Mouse (Mus musculus): Measurements from ENCODE around the gene 1700016H13Rik. TPM values are rescaled to one million over a fixed set of nuclear protein-coding genes. Genes with fewer than 3 reads are reported as not detected.

1700016H13Rik gene
- total RNA-seq, 2 experiments from 2014 or later, result not detected

DNA sequence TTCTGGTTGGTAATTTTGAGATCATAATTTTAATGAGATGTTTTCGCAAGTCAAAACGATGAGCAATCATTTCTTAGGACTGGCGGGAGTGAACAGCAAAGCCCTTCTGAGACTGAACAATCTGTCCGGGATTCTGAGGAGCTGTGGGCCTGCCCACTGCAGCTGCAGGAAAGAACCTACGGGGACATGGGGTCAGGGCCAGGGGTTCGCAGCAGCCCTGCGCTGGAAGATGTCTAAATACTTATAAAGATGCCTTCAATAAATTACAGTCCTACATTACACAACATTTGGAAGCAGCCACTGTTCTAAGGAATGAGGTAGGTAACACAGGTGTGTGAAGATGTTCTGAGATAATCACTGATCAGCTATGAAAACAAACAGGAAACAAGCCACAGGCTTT lies 50.1 kb downstream of the 1700016H13Rik start:
- no peak for DNase-seq

DNA sequence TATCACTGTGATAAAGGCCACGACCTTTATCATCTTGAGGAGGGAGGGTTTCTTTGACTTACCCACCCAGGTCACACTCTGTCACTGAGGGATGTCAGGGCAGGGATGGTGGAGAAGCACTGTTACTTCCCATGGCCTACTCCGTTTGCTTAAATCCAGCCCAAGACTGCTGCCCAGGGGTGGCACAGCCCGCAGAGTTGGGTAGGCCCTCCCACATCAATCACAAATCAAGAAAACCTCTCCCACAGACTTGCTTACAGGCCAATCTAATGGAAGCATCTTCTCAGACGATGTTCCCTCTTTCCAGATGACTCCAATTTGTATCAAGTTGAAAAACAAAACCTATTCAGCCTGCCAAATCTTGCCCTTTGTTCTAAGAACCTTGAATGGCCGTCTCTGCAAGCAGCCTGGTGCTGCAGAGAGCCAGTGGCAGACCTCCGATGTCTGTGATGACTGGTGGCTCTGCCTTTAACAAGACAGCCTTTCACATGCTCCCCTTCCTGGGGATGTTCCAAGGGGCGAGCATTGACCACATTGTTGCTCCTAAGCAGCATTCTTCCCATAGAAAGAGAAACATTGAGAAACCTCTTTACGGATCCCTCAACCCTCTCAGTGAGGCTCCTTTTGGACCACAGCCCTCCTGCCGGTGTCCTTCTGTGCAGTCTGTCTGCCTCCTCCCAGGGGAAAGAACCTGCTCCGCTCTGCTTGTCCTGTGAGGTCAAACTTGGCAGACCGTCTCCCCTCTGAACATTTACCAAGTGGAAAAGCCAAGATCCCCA lies 52.5 kb downstream of the 1700016H13Rik start:
- DNase-seq, result peak in 1 of 2 experiments; percentile 48

DNA sequence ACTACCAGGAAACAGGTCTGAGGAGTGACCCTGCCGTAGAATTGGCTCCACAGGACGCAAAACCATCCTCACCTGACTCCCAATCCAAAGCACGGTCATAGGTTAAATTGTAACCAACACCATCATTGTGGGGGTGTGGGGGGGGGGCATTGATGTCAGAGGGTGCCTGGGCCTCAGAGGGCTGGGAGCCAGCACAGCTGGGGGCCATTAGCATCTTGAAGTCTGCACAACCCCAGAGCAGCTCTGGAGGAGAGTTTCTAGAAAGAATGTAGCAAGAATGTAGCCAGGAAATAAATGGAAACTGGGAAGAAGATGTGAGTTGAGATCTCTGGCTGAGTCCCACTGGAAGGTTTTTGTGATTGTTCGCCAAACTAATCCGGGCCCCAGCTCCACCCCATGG lies 56.9 kb downstream of the 1700016H13Rik start:
- no peak for DNase-seq

DNA sequence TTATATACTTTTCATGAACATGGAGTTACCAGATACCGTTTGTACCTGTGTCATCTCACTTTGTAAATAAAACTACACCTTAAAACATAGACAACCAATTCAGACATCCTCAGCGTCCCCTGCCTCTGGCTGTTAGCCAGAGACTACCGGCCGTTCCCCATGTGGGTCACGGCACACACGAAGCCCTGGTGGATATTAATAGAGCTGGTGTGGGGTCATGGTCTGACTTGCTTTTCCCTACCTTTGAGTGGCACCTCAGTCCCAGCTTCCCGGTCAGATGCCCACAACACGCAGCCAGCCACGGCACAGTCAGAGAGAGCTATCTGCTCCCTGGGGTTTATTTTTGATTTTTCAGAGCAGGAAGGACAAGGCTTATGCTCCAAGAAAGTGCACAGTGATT lies 57.5 kb downstream of the 1700016H13Rik start:
- DNase-seq, result no peak

Other genes starting within 250 kb of the 1700016H13Rik start
- gene Ptpn13, start 230.8 kb downstream of the 1700016H13Rik start, total RNA-seq (2021), result 1 to 10 TPM; 4.8 to 6.2 TPM
- 10 to 100 TPM in 1 of 2 experiments, 1 to 10 TPM in 1; 8.2 to 10.1 TPM for gene Slc10a6, start 26.6 kb downstream of the 1700016H13Rik start, total RNA-seq (2021)
- gene Aff1, start 36.4 kb upstream of the 1700016H13Rik start, total RNA-seq (2021), result 10 to 100 TPM; 41.7 to 55.7 TPM

Data from heart, adult 18-20 months (tissue).